Mouse (Mus musculus) G1E (cell line): ENCODE measurements around the gene Clk1. TPM values are rescaled to one million over a fixed set of nuclear protein-coding genes. Genes with fewer than 3 reads are reported as not detected.

Experiments
- ATAC-seq: 2 replicates; pipeline ENCODE4 v1.8.0; 2016; ENCODE audit warnings: mild to moderate bottlenecking; ENCODE audit not compliant: insufficient number of reproducible peaks, poor library complexity, low FRiP score, severe bottlenecking; ENCODE audit errors: extremely low read depth
- DNase-seq: peaks from one replicate; pipeline ENCODE4 v3.0.0; 2012; ENCODE audit warnings: low spot score
- H3K27me3 ChIP-seq: 2 replicates; pipeline ENCODE4 v1.6.1; 2012; ENCODE audit warnings: mild to moderate bottlenecking, low read length, inconsistent platforms; ENCODE audit not compliant: insufficient read depth
- H3K36me3 ChIP-seq: replicated peaks from 2 replicates; pipeline ENCODE3; 2012; ENCODE audit warnings: mild to moderate bottlenecking, inconsistent platforms
- H3K4me1 ChIP-seq: 2 replicates; pipeline ENCODE4 v1.6.1; 2012; ENCODE audit warnings: low read depth, low read length, inconsistent platforms, mixed read lengths; ENCODE audit not compliant: insufficient read depth
- H3K4me3 ChIP-seq: 2 replicates; pipeline ENCODE4 v1.5.1; 2012; ENCODE audit warnings: low read depth, mild to moderate bottlenecking, inconsistent platforms, low read length, moderate library complexity, mixed read lengths
- H3K9me3 ChIP-seq: replicated peaks from 2 replicates; pipeline ENCODE4 v1.6.1; 2012; ENCODE audit warnings: inconsistent platforms
- CTCF ChIP-seq: IDR thresholded peaks from 2 replicates; pipeline ENCODE4 v1.5.1; 2012; ENCODE audit warnings: low read depth, low read length, inconsistent platforms, mixed read lengths
- GATA1 ChIP-seq: IDR thresholded peaks from 2 replicates; pipeline ENCODE4 v1.6.1; 2012; ENCODE audit warnings: borderline replicate concordance, low read length, inconsistent platforms, mixed read lengths
- GATA2 ChIP-seq: IDR thresholded peaks from 2 replicates; pipeline ENCODE4 v1.6.1; 2012; ENCODE audit warnings: low read depth, low read length, inconsistent platforms, borderline replicate concordance
- POLR2AphosphoS5 ChIP-seq: IDR thresholded peaks from 2 replicates; pipeline ENCODE4 v1.6.1; 2012; ENCODE audit warnings: low read depth, low read length, inconsistent platforms; ENCODE audit not compliant: insufficient replicate concordance
- TAL1 ChIP-seq: conservative IDR thresholded peaks from 2 replicates; pipeline ENCODE4 v1.6.1; 2012; ENCODE audit warnings: low read depth, low read length, inconsistent platforms, mixed read lengths
- polyA plus RNA-seq: library from polyadenylated mRNA; stranded (reverse); fragments of >175 nt; gene quantifications from 2 replicates; pipeline ENCODE4 v1.2.3, GENCODE M21; 2012
- total RNA-seq, 2 experiments: library from RNA; stranded (forward) in 1 of 2; stranded (reverse) in 1 of 2; fragments of 200-1000 nt in 1 of 2; fragments of >200 nt in 1 of 2; fragmentation: Nextera tagmentation in 1 of 2; gene quantifications; 2 replicates each; pipeline ENCODE4 v1.2.3; 2014 to 2017

Clk1 gene
- total RNA-seq (2014; fragmentation: Nextera tagmentation) (499 and 554 TPM in 2 replicates), total RNA-seq (2017) (545 and 548 TPM in 2 replicates), polyA plus RNA-seq (5.8 and 9.2 TPM in 2 replicates)

DNA sequence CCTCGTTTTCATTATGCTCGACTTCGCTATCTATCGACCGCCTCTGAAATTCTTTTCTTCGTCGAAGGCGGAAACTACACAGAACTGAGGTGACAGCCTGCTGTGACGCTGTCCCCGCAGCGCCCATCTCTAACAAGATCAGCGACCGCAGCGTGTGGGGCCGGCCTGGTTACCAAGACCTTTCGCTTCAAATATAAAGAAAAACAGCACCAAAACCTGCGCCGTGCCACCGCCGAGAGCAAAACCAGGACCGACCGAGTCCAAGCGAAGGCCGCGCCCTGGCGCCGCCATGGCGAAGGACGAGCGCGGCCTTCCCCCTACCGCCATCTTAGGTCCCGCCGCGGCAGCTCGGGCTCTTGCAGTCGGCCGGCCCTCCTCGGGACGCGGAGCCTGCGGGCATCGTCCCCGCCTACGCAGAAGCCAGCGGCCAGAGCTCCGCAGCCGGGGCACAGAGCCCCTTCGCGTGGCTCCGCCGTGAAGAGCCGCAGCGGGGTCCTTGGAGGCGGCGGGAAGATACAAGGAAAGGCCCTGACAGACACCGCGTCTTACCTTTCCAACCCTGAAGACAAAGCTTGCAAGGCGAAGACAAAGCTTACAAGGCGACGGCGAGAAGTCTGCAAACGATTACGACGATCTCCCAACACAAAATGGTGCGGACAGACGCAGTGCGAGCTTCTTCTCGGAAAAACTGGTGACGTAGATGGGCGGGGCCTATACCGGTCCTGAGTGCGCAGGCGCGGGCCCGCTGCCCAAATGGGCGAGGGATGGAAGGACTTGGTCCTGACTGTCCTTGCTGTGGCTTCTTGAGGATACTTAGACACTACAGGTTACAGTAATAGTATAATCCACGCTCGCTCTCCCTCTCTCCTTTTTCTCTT is at the start of gene Clk1:
TSS of gene Clk1 (minus strand) at position 696 of the 878 bp plus-strand sequence.
- peak within 1 kb of the TSS; percentile 89 for H3K4me3 ChIP-seq
- TF ChIP-seq POLR2AphosphoS5 (peak; percentile 95), GATA2 (no peak), CTCF (no peak)
- no peaks in the 10 kb centered on the region for H3K9me3 ChIP-seq
- no peaks in the 10 kb centered on the region for H3K27me3 ChIP-seq
- H3K4me1 ChIP-seq = peaks cover 31% of the 10 kb centered on the region
- peak; percentile 95 for DNase-seq
- ATAC-seq = peak; percentile 71
- peaks cover 47% of the 10 kb centered on the region for H3K36me3 ChIP-seq

DNA sequence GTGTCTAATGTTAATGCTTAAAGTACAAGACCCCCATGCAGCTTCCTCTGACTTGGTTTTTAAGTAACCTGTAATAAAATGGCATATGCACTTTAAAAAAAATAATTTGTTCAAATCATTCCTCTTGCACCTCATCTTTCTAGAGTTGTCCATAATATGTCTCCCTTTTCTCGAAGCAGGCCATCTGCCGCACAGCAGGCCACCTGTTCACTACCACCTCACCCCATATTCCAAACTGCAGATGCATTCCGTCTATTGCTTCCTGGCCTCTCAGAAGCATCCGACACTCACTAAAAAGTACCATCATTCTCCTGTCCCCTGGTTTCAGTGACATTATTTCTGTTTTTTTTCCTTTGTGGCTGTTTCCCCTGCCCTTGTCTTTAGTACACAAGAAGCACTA is 41.7 kb upstream of the Clk1 start:
- Histone ChIP-seq H3K27me3 (no peaks in the 10 kb centered on the region), H3K4me3 (no peak overlapping the region), H3K9me3 (no peaks in the 10 kb centered on the region), H3K4me1 (no peaks in the 10 kb centered on the region), H3K36me3 (peaks cover 94% of the 10 kb centered on the region)
- no peak for ATAC-seq
- no peak for TF ChIP-seq CTCF
- no peak for TF ChIP-seq POLR2AphosphoS5
- no peak for TF ChIP-seq GATA1
- no peak for TF ChIP-seq GATA2
- TF ChIP-seq TAL1 = no peak
- DNase-seq = no peak

DNA sequence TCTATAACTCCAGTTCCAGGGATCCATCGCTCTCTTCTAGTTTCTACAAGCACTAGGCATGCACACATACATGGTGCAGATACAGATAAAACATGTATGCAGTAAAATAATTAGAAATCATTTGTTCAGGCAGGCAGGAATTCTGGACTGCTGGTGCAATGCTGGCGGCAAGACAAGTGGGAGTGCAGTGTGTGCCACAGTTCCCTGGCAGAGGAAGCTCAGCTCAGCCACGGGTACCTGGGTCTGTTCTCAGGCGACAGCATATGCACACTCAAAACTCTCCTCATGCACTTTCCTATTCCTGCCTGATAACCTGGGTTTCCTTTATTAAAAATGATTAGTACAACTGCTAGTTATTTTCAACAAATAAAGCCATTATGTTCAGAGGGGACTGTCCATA is 41.2 kb upstream of the Clk1 start:
- Histone ChIP-seq H3K9me3 (no peaks in the 10 kb centered on the region), H3K27me3 (no peaks in the 10 kb centered on the region), H3K4me1 (no peaks in the 10 kb centered on the region), H3K36me3 (peaks cover 94% of the 10 kb centered on the region), H3K4me3 (no peak overlapping the region)
- TF ChIP-seq CTCF (no peak), GATA1 (no peak), TAL1 (no peak)
- DNase-seq (no peak), ATAC-seq (no peak)

DNA sequence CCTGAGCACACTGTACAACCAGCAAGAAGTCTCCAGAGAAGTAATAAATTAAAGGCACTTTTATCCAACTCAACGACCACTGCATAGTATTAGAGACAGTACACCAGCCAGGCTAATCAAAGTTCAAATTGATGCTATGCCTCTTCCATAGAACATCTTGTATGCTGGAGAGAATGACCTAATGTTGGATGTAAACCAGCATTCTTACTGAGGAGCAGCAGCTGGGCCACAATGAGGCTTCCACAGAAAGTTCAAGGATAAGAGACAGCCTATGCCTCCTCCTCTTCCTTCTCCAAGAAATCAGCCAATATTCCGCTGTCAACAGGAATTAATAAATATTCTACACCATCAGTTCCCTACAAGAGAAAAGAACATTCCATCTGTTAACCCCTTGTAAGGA is 40.1 kb upstream of the Clk1 start:
- DNase-seq = no peak
- TF ChIP-seq POLR2AphosphoS5 (no peak), GATA2 (no peak), TAL1 (no peak), GATA1 (no peak), CTCF (no peak)
- Histone ChIP-seq H3K9me3 (no peaks in the 10 kb centered on the region), H3K36me3 (peaks cover 92% of the 10 kb centered on the region), H3K4me1 (no peaks in the 10 kb centered on the region), H3K4me3 (no peak overlapping the region), H3K27me3 (no peaks in the 10 kb centered on the region)
- no peak for ATAC-seq

DNA sequence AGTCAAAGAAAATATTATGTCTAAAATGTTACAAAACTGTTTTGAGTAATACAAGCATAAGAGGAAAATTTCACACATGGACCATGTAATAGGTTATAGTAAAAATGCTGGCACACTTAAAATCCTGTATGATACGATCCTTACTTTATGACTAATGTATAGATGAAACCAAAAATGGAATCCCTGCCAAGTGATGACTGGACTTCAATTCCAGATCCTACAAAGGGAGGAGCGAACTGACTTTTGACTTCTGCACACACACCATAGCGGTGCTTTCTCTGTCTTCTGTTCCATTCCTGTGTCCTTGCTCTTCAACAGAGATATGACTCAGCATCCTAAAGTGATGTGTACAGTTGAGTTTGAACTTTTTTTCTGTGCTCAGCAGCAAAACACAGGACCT is 36.7 kb upstream of the Clk1 start:
- Histone ChIP-seq H3K36me3 (peaks cover 94% of the 10 kb centered on the region), H3K4me1 (no peaks in the 10 kb centered on the region), H3K4me3 (no peak overlapping the region), H3K27me3 (no peaks in the 10 kb centered on the region), H3K9me3 (no peaks in the 10 kb centered on the region)
- no peak for DNase-seq
- no peak for TF ChIP-seq GATA1
- TF ChIP-seq TAL1 = no peak
- no peak for TF ChIP-seq CTCF
- no peak for TF ChIP-seq GATA2
- TF ChIP-seq POLR2AphosphoS5 = no peak
- ATAC-seq = no peak

DNA sequence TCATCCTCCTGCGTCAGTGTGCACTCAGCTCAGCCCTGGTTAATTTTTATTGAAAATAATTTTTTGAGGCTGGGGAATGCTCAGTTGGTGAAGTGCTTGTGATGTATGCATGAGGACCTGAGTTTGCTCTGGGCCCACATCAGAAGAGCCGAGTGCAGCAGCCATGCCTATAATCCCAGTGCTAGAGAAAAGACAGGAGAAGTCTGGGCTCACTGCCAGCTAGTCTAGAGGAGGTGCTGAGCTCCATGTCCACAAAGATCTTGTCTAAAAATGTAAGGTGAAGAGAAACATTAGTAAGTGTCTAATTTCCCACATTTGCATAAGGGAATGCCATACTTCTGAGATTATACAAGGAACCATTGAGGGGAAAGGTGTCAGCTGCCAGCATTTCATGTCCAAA is 35.0 kb upstream of the Clk1 start:
- DNase-seq (no peak), ATAC-seq (no peak)
- peaks cover 93% of the 10 kb centered on the region for H3K36me3 ChIP-seq
- H3K4me1 ChIP-seq = no peaks in the 10 kb centered on the region
- TF ChIP-seq TAL1 (no peak), POLR2AphosphoS5 (no peak), GATA1 (no peak), CTCF (no peak)
- H3K4me3 ChIP-seq = no peak overlapping the region
- H3K27me3 ChIP-seq = no peaks in the 10 kb centered on the region
- no peaks in the 10 kb centered on the region for H3K9me3 ChIP-seq
